Mouse (Mus musculus): ENCODE data around the gene Sgsm1. TPM values are rescaled to one million over a fixed set of nuclear protein-coding genes. Genes with fewer than 3 reads are reported as not detected.

The Sgsm1 gene
- polyA plus RNA-seq, 1 experiment from 2014 or later, result 9.8 TPM

DNA sequence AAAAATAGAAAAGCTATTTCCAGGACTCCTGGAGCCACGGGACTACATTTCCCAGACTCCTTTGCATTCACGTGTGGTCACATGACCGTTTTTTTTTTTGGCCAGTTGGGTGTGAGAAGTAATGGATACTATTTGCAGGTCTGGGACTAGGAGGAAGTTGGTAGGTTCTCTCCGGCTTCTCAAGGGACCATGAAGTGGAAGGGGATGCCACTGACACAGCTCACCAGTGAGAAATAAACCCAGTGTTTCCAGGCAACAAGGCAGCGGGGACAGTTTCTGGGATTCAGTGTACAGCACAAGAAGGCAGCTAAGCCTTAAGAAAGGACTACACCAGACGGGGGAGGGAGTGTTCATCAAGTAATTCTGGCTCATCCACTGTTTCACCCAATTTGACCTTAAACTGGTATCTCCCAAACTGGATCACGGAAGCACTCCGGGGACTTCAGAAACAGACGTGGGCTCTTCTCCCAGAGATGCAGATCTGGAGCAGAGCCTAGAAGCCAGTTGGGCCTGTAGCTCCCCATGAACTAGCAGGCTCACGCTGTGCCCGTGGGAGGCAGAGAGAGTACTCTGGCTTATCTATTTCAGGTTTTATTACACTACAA lies 39.3 kb downstream of the Sgsm1 start:
- ATAC-seq, result no peak
- 76% methylated on average over 11 of the region's 11 CpGs for WGBS
- H3K36me3 ChIP-seq (ENCODE audit: poor library complexity, severe bottlenecking), result peaks cover 44% of the 10 kb centered on the region
- H3K4me1 ChIP-seq, result no peaks in the 10 kb centered on the region
- no peak overlapping the region for H3K9ac ChIP-seq
- no peak overlapping the region; the same call in 1 of the 2 replicates for H3K27ac ChIP-seq
- H3K27me3 ChIP-seq, result no peaks in the 10 kb centered on the region
- no peak overlapping the region for H3K4me2 ChIP-seq
- 0 out of 2 replicates have a peak, but pooled peaks cover 6% of the 10 kb centered on the region for H3K9me3 ChIP-seq (replicated peaks)
- no peak overlapping the region for H3K4me3 ChIP-seq

DNA sequence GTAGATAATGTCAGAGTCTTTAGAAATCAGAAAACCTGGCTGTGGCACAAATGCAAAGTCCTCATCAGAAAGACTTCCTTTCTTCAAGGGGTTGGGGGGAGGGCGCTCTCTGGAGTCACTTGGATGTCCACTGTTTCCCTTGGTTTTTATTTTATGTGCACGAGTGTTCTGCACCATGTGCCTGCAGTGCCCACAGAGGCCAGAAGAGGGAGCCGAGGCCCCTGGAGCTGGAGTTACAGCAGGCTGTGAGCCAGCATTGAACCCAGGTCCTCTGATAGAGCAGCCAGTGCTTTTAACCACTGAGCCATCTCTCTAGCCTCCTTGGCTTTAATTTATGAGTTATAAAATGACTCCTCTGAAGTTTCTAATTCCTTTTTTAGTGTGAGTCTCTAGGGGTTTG lies 40.5 kb downstream of the Sgsm1 start:
- no peak for ATAC-seq
- no peak overlapping the region for H3K9ac ChIP-seq
- no peak overlapping the region for H3K27ac ChIP-seq
- no peaks in the 10 kb centered on the region for H3K4me1 ChIP-seq
- 0 out of 2 replicates have a peak, but pooled peaks cover 6% of the 10 kb centered on the region for H3K9me3 ChIP-seq (replicated peaks)
- no peaks in the 10 kb centered on the region for H3K27me3 ChIP-seq
- H3K4me3 ChIP-seq, result no peak overlapping the region
- H3K36me3 ChIP-seq (ENCODE audit: poor library complexity, severe bottlenecking), result peaks cover 44% of the 10 kb centered on the region
- H3K4me2 ChIP-seq, result no peak overlapping the region
- whole genome bisulfite sequencing, result 70% methylated on average over 3 of the region's 3 CpGs

DNA sequence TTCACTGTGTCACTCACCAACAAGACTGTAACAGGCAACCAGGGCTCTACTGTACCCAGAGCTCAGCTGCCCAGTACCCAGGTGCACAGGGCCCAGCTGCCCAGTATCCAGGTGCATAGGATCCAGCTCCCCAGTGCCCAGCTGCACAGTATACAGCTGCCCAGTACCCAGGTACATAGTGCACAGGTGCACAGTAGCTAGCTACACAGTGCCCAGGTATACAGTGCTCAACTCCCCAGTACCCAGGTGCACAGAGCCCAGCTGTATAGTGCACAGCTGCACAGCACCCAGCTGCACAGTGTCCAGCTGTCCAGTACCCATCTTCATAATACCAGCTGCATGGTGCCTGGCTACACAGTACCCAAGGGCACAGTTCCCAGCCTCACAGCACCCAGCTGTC lies 42.3 kb downstream of the Sgsm1 start:
- Histone ChIP-seq H3K9me3 (replicated peaks) (0 out of 2 replicates have a peak, but pooled peaks cover 6% of the 10 kb centered on the region), H3K9ac (no peak overlapping the region), H3K4me3 (no peak overlapping the region), H3K36me3 (ENCODE audit: poor library complexity, severe bottlenecking) (peaks cover 46% of the 10 kb centered on the region), H3K27ac (no peak overlapping the region), H3K27me3 (no peaks in the 10 kb centered on the region), H3K4me1 (no peaks in the 10 kb centered on the region), H3K4me2 (no peak overlapping the region)
- ATAC-seq, result 0 out of 2 replicates have a peak, but pooled peaks have one; percentile 30

GRCm38 (mm10) chr5:113265637-113266036 lies 44.9 kb downstream of the Sgsm1 start:
- no peak overlapping the region for H3K9ac ChIP-seq
- H3K4me1 ChIP-seq, result no peaks in the 10 kb centered on the region
- H3K4me2 ChIP-seq, result no peak overlapping the region
- H3K27ac ChIP-seq, result no peak overlapping the region
- H3K36me3 ChIP-seq (ENCODE audit: poor library complexity, severe bottlenecking), result peaks cover 45% of the 10 kb centered on the region
- H3K9me3 ChIP-seq (replicated peaks), result 0 out of 2 replicates have a peak, but pooled peaks cover 6% of the 10 kb centered on the region
- WGBS, result 93% methylated on average over 8 of the region's 8 CpGs
- H3K27me3 ChIP-seq, result no peaks in the 10 kb centered on the region
- H3K4me3 ChIP-seq, result no peak overlapping the region
- no peak for ATAC-seq

DNA sequence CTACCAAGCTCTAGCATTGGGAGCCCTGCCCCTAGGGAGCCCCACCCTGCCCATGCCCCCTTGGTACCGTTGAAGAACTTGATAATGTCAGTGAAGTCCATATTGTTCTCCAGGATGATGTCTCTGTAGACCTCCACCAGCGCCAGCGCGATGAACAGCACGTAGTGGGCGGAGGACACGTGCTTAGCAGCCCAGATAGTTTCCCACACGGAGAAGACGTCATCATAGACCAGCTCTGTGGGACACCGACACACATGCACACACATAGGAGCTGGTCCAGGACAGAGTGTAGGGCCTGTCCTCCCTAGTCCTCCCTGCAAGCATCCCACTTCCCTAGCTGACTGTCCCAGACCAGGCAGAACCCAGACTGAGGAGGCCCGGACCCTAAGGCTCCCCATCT lies 59.8 kb downstream of the Sgsm1 start:
- Histone ChIP-seq H3K36me3 (ENCODE audit: poor library complexity, severe bottlenecking) (0 out of 2 replicates have a peak, but pooled peaks cover 16% of the 10 kb centered on the region), H3K4me1 (no peaks in the 10 kb centered on the region)

GRCm38 (mm10) chr5:113249263-113249930 lies 61.2 kb downstream of the Sgsm1 start:
- no peak overlapping the region for H3K9ac ChIP-seq
- no peak overlapping the region for H3K4me3 ChIP-seq
- no peaks in the 10 kb centered on the region for H3K9me3 ChIP-seq (replicated peaks)
- H3K4me2 ChIP-seq, result no peak overlapping the region
- H3K27ac ChIP-seq, result no peak overlapping the region
- 93% methylated on average over 8 of the region's 8 CpGs for WGBS
- no peaks in the 10 kb centered on the region for H3K27me3 ChIP-seq
- no peaks in the 10 kb centered on the region for H3K4me1 ChIP-seq
- no peak for ATAC-seq
- H3K36me3 ChIP-seq (ENCODE audit: poor library complexity, severe bottlenecking), result peaks cover 18% of the 10 kb centered on the region; the same call in 1 of the 2 replicates

More for the DNA sequence above, 59.8 kb downstream of the Sgsm1 start:
- Histone ChIP-seq H3K27ac (no peak overlapping the region), H3K9ac (no peak overlapping the region), H3K4me2 (no peak overlapping the region), H3K9me3 (replicated peaks) (no peaks in the 10 kb centered on the region), H3K27me3 (no peaks in the 10 kb centered on the region), H3K4me3 (no peak overlapping the region)
- WGBS, result 95% methylated on average over 11 of the region's 11 CpGs
- no peak for ATAC-seq

DNA sequence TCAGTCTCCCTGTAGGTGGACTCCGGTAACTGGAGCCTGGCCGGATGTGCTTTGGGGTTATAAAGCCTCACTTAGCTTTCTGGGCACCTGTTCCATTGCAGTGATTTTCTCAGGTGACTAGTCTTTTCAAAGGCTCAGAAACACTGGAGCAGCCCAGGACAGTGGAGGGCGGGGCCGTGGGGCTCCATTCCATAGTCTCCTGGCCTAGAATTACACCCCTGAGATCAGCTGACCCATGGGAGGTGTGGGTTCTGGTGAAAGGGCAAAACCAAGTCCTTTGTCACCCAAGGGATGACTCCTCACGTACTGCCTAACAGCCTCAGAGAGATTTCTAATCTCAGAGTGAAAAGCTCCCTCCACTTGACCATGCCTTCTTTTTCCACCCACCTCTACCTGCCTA lies 80.4 kb downstream of the Sgsm1 start:
- H3K27ac ChIP-seq, result no peak overlapping the region
- H3K27me3 ChIP-seq, result no peaks in the 10 kb centered on the region
- H3K4me2 ChIP-seq, result no peak overlapping the region
- H3K36me3 ChIP-seq (ENCODE audit: poor library complexity, severe bottlenecking), result no peaks in the 10 kb centered on the region
- H3K4me1 ChIP-seq, result peaks cover 13% of the 10 kb centered on the region
- H3K9ac ChIP-seq, result no peak overlapping the region
- no peak overlapping the region for H3K4me3 ChIP-seq
- ATAC-seq, result no peak
- WGBS, result 87% methylated on average over 5 of the region's 5 CpGs
- no peaks in the 10 kb centered on the region for H3K9me3 ChIP-seq (replicated peaks)

- Histone ChIP-seq H3K9ac (peak within 1 kb of the TSS; percentile 59), H3K27ac (no peak within 1 kb of the TSS), H3K4me3 (peak within 1 kb of the TSS; percentile 20), H3K36me3 (ENCODE audit: poor library complexity, severe bottlenecking) (no peaks in the 10 kb centered on the region), H3K27me3 (no peaks in the 10 kb centered on the region), H3K9me3 (replicated peaks) (no peaks in the 10 kb centered on the region), H3K4me2 (peak within 1 kb of the TSS; percentile 56), H3K4me1 (peaks cover 14% of the 10 kb centered on the region)
- ATAC-seq, result peak; percentile 88
- WGBS, result 0% methylated on average over 13 of the region's 13 CpGs
Observed at GRCm38 (mm10) chr5:113226632-113227102, 83.9 kb downstream of the Sgsm1 start, which contains the start of gene Tmem211. Tmem211 (plus strand) TSS chr5:113226909.

GRCm38 (mm10) chr5:113225686-113226435 lies 84.7 kb downstream of the Sgsm1 start:
- ATAC-seq, result peak; percentile 34
- no peaks in the 10 kb centered on the region for H3K27me3 ChIP-seq
- no peaks in the 10 kb centered on the region for H3K9me3 ChIP-seq (replicated peaks)
- peak overlapping the region; percentile 56 for H3K4me2 ChIP-seq
- no peak overlapping the region for H3K27ac ChIP-seq
- H3K4me3 ChIP-seq, result peak overlapping the region; percentile 20
- no peaks in the 10 kb centered on the region for H3K36me3 ChIP-seq (ENCODE audit: poor library complexity, severe bottlenecking)
- H3K9ac ChIP-seq, result peak overlapping the region; percentile 59
- 9% methylated on average over 25 of the region's 25 CpGs for WGBS
- peaks cover 14% of the 10 kb centered on the region for H3K4me1 ChIP-seq

GRCm38 (mm10) chr5:113225271-113225670 lies 85.3 kb downstream of the Sgsm1 start:
- Histone ChIP-seq H3K27me3 (no peaks in the 10 kb centered on the region), H3K4me2 (peak overlapping the region; percentile 56), H3K36me3 (ENCODE audit: poor library complexity, severe bottlenecking) (no peaks in the 10 kb centered on the region), H3K9me3 (replicated peaks) (no peaks in the 10 kb centered on the region), H3K27ac (no peak overlapping the region; the same call in 1 of the 2 replicates), H3K4me3 (no peak overlapping the region), H3K4me1 (peaks cover 20% of the 10 kb centered on the region), H3K9ac (no peak overlapping the region)
- no peak for ATAC-seq
- 13% methylated on average over 10 of the region's 10 CpGs for WGBS

GRCm38 (mm10) chr5:113223888-113224287 lies 86.7 kb downstream of the Sgsm1 start:
- no peaks in the 10 kb centered on the region for H3K9me3 ChIP-seq (replicated peaks)
- H3K9ac ChIP-seq, result no peak overlapping the region
- ATAC-seq, result no peak
- H3K27ac ChIP-seq, result no peak overlapping the region
- H3K4me1 ChIP-seq, result peaks cover 22% of the 10 kb centered on the region
- no peak overlapping the region for H3K4me3 ChIP-seq
- 62% methylated on average over 4 of the region's 4 CpGs for WGBS
- H3K36me3 ChIP-seq (ENCODE audit: poor library complexity, severe bottlenecking), result no peaks in the 10 kb centered on the region
- H3K27me3 ChIP-seq, result no peaks in the 10 kb centered on the region
- H3K4me2 ChIP-seq, result no peak overlapping the region

Data from forebrain, embryonic 13.5 days (tissue).